Mouse (Mus musculus) heart, embryonic 14.5 days (tissue): ENCODE data around the gene 1700067P10Rik. TPM values are rescaled to one million over a fixed set of nuclear protein-coding genes. Genes with fewer than 3 reads are reported as not detected.
A peak's percentile ranks its signal among the peaks of the same experiment; 100 is the strongest.

ENCODE experiments used
- ATAC-seq: fragments of 200-750 bp; cut with Nextera tagmentation; 2 replicates; pipeline ENCODE4 v1.8.0; 2017; ENCODE audit warnings: low read depth, moderate TSS enrichment; ENCODE audit not compliant: insufficient number of reproducible peaks, insufficient read depth, low FRiP score
- H3K27ac ChIP-seq, 2 experiments: fragments of 200-500 bp in 1 of 2; fragments of 300-500 bp in 1 of 2; sonication (generic) in 1 of 2; replicated peaks in 1 of 2; 2 replicates each; pipeline ENCODE4 v1.5.1; 2012 to 2014; ENCODE audit warnings: low read depth in 2 of 2, low read length in 2 of 2, control low read depth in 1 of 2, mild to moderate bottlenecking in 1 of 2, mixed read lengths in 1 of 2; ENCODE audit not compliant: control insufficient read depth in 1 of 2, insufficient read depth in 1 of 2
- H3K27me3 ChIP-seq: fragments of 300-500 bp; sonication (generic); 2 replicates; pipeline ENCODE4 v1.6.1; 2014; ENCODE audit warnings: mild to moderate bottlenecking, low read length, control low read depth; ENCODE audit not compliant: control insufficient read depth, insufficient read depth
- H3K36me3 ChIP-seq: fragments of 300-500 bp; sonication (generic); 2 replicates; pipeline ENCODE4 v1.6.1; 2014; ENCODE audit warnings: mild to moderate bottlenecking, control low read depth, low read length, mixed read lengths; ENCODE audit not compliant: control insufficient read depth, insufficient read depth
- H3K4me1 ChIP-seq, 2 experiments: fragments of 200-500 bp in 1 of 2; fragments of 300-500 bp in 1 of 2; sonication (generic) in 1 of 2; 2 replicates each; pipeline ENCODE4 v1.6.1; 2012 to 2014; ENCODE audit warnings: low read length in 2 of 2, control low read depth in 1 of 2, mixed read lengths in 1 of 2; ENCODE audit not compliant: control insufficient read depth in 2 of 2, insufficient read depth in 2 of 2
- H3K4me2 ChIP-seq: fragments of 300-500 bp; sonication (generic); 2 replicates; pipeline ENCODE4 v1.6.1; 2014; ENCODE audit warnings: mild to moderate bottlenecking, low read length
- H3K4me3 ChIP-seq, 2 experiments: fragments of 200-500 bp in 1 of 2; fragments of 300-500 bp in 1 of 2; sonication (generic) in 1 of 2; 2 replicates each; pipeline ENCODE4 v1.5.1; 2012 to 2014; ENCODE audit warnings: low read length in 2 of 2, mild to moderate bottlenecking in 2 of 2, control low read depth in 1 of 2, low read depth in 1 of 2, moderate library complexity in 1 of 2; ENCODE audit not compliant: control insufficient read depth in 1 of 2, insufficient read depth in 1 of 2
- H3K9ac ChIP-seq: fragments of 300-500 bp; sonication (generic); 2 replicates; pipeline ENCODE4 v1.6.1; 2014; ENCODE audit warnings: mild to moderate bottlenecking, low read length
- H3K9me3 ChIP-seq: fragments of 300-500 bp; sonication (generic); 2 replicates; pipeline ENCODE4 v1.6.1; 2016; ENCODE audit warnings: low read length, control low read depth; ENCODE audit not compliant: control insufficient read depth
- WGBS: fragments of 180-500 bp; shearing (Covaris S2); extraction: QIAGEN DNeasy Blood & Tissue Kit; methylation state at CpG from one replicate; pipeline ENCODE4 v1.1.7; 2014; 5-methylcytosine and 5-hydroxymethylcytosine counted together
- polyA plus RNA-seq: library from polyadenylated mRNA; unstranded; fragments of >200 nt; fragmentation: Nextera tagmentation; extraction: Ambion mirVana; gene quantifications from 2 replicates; pipeline ENCODE4 v1.2.1, GENCODE M21; 2014

1700067P10Rik gene
- polyA plus RNA-seq, 1 experiment from 2014 or later: not detected

DNA sequence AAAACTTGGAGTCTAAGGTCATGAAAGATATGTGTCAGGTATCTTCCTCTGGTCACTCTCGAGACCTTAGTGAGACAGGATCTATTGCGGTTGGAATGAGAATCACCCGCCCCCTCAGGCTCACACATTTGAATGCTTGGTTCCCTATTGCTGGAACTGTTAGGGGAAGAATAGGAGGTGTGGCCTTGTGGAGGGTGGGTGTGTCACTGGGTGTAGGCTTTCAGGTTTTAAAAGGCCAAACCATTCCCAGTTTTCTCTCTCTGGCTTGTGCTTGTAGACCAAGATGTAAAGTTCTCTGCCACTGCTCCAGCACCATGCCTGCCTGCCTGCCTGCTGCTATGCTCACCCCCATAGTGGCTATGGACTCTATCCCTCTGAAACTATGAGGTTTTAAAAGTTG, 8.5 kb upstream of the 1700067P10Rik start:
- Histone ChIP-seq H3K9ac (no peak overlapping the region), H3K4me2 (no peak overlapping the region), H3K27me3 (no peaks in the 10 kb centered on the region), H3K27ac (no peak overlapping the region), H3K36me3 (no peaks in the 10 kb centered on the region), H3K4me3 (no peak overlapping the region), H3K9me3 (no peaks in the 10 kb centered on the region), H3K4me1 (no peaks in the 10 kb centered on the region)
- no peak for ATAC-seq
- WGBS: 39% methylated on average over 3 of the region's 3 CpGs

DNA sequence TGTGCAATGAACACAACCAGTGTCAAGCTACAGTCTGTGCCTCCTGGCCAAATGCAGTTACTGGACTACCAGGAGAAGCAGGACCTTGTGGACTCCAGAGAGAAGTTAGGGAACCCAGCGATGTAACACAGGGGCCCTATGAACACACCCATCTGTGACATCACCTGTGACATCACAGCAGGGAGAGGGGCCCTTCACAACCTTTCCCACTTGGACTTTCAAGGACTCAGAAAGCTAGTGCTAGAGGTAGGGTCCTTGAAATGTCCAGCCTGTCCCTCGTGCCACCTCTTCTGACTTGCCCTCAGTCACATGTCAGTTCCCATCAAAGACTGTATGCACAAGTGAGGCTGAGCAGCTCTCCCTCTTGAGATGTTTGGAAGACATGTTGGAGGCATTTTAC, 327 bp downstream of the 1700067P10Rik start:
- H3K4me2 ChIP-seq: no peak overlapping the region
- ATAC-seq: no peak
- H3K9me3 ChIP-seq: peaks cover 5% of the 10 kb centered on the region; the same call in 1 of the 2 replicates
- H3K9ac ChIP-seq: no peak overlapping the region
- no peak overlapping the region for H3K27ac ChIP-seq
- H3K36me3 ChIP-seq: no peaks in the 10 kb centered on the region
- peaks cover 7% of the 10 kb centered on the region for H3K27me3 ChIP-seq
- WGBS: 65% methylated on average over 2 of the region's 2 CpGs
- H3K4me1 ChIP-seq: no peaks in the 10 kb centered on the region
- no peak overlapping the region for H3K4me3 ChIP-seq

DNA sequence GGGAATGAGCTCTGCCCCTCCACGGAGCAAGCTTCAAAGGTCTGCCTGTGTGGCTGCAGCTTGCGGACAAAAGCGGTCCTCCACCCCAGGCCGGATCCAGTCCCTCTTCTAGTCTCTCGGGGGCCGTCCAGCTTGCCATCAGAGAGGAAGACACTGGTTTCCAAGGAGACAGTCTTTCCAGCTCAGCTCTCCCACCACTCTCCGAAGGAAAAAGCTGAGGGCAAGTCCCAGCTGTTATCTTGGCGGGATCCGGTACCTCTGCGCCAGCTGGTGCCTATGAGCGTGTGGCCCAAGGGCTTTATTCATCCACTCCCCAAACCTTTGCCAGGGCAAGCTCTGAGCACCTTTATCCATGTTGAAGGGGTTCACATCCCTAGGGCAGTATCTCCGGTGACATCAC, 1.2 kb downstream of the 1700067P10Rik start:
- Histone ChIP-seq H3K4me2 (no peak overlapping the region), H3K27ac (no peak overlapping the region), H3K9me3 (peaks cover 5% of the 10 kb centered on the region; the same call in 1 of the 2 replicates), H3K27me3 (peaks cover 16% of the 10 kb centered on the region), H3K36me3 (no peaks in the 10 kb centered on the region), H3K4me3 (no peak overlapping the region), H3K4me1 (0 out of 4 replicates have a peak, but pooled peaks cover 0 to 3% of the 10 kb centered on the region in 2 experiments), H3K9ac (no peak overlapping the region)
- ATAC-seq: no peak
- 71% methylated on average over 12 of the region's 12 CpGs for WGBS

DNA sequence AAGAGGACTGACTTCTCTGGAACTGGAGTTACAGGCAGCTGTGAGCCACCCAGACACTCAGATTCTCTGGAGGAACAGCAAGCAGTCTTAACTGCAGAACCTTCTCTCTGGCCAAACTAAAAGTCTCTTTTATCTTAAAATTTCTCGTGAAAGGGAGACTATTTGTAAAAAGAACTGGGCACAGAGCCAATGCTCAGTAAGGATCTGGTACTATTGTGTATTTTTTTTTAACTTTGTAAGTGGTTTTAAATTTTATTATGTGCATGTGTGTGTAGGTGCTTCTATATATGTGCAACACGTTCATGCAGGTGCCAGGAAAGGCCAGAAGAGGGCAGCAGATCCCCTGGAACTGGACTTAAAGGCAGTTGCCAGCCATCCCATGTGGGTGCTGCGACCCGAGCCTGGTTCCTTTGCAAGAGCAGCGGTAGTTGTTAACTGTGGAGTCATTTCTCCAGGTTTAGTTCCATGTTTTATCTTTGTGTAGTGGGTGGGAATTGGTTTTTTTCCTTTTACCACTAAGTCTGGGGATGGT, 4.2 kb downstream of the 1700067P10Rik start:
- Histone ChIP-seq H3K4me3 (no peak overlapping the region), H3K27me3 (peaks cover 45% of the 10 kb centered on the region), H3K27ac (no peak overlapping the region), H3K36me3 (no peaks in the 10 kb centered on the region), H3K9me3 (peaks cover 5% of the 10 kb centered on the region; the same call in 1 of the 2 replicates), H3K4me2 (no peak overlapping the region), H3K4me1 (peaks cover 20 to 32% of the 10 kb centered on the region in 2 experiments), H3K9ac (no peak overlapping the region)
- WGBS: 65% methylated on average over 5 of the region's 5 CpGs
- no peak for ATAC-seq

DNA sequence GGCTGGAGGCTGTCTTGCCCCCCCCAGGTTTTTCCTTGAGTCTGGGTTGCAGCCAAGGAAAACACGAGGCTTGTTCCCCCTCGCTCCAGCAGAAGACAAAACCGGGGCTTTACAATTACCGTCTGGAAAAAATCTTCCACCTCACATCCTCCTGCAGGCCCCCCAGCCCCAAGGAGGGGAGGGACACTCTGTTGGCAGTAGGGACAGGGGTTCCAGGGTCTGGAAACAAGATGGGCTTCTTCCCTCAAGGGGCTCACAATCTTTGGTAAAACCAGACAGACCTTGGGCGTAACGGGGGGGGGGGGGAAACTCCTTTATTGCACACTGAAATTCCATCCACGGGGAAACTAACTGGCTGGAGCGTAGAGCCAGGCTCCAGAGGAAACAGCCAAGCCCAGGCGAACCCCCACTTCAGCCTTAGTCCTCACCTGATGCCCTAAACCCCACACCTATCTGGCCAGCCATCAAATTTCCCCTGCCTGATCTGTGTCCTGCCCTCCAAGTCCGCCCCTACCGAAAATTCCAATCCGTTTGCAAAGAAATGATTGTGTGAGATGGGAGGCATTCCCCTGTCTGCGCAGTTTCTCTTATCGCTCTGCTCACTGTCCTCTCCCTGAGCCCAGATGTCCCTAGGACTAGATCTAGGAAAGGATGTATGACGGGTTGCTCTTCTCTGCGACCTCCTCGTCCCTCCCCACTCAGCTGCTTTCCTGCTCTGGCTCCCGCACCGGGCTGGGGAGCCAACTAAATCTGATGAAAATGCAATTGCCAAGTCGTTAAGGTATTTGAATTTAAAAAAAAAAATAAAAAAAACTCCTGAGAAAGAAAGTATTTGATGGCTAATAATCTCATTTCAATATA, 5.9 kb downstream of the 1700067P10Rik start:
- Histone ChIP-seq H3K4me3 (peak overlapping the region in 1 of 2 experiments; percentile 41; a peak in 1 of 4 replicates), H3K36me3 (no peaks in the 10 kb centered on the region), H3K4me2 (peak overlapping the region; percentile 80), H3K9ac (no peak overlapping the region), H3K27me3 (peaks cover 60% of the 10 kb centered on the region), H3K27ac (no peak overlapping the region), H3K9me3 (peaks cover 5% of the 10 kb centered on the region; the same call in 1 of the 2 replicates), H3K4me1 (peaks cover 22 to 36% of the 10 kb centered on the region in 2 experiments)
- 8% methylated on average over 20 of the region's 20 CpGs for WGBS
- ATAC-seq: no peak

DNA sequence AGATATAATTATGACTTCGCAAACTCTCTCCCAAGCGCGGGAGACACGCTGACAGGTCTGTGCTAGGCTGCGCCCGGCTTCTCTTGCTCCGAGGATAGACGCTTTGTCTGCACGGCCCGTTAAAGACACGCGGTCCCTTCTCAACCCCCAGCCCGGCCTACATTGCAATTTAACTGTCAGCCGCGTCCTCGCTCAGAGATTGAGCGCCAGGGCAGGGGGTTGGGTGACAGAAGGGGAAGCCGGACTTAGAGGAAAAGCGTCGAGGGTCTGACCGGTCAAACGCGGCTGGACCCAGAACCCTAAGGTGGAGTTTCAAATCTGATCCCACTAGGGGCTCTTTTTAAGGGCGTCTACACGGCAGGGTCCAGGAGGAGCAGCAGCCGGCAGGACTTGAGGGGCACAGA, 6.6 kb downstream of the 1700067P10Rik start:
- peaks cover 64% of the 10 kb centered on the region for H3K27me3 ChIP-seq
- H3K36me3 ChIP-seq: no peaks in the 10 kb centered on the region
- WGBS: under 1% methylated on average over 26 of the region's 26 CpGs
- H3K4me1 ChIP-seq: peaks cover 22 to 36% of the 10 kb centered on the region in 2 experiments
- no peak for ATAC-seq
- peaks cover 5% of the 10 kb centered on the region; the same call in 1 of the 2 replicates for H3K9me3 ChIP-seq
- peak overlapping the region; percentile 80 for H3K4me2 ChIP-seq
- peak overlapping the region; percentile 3 to 41; a peak in 3 of 4 replicates for H3K4me3 ChIP-seq
- no peak overlapping the region for H3K27ac ChIP-seq
- no peak overlapping the region for H3K9ac ChIP-seq

DNA sequence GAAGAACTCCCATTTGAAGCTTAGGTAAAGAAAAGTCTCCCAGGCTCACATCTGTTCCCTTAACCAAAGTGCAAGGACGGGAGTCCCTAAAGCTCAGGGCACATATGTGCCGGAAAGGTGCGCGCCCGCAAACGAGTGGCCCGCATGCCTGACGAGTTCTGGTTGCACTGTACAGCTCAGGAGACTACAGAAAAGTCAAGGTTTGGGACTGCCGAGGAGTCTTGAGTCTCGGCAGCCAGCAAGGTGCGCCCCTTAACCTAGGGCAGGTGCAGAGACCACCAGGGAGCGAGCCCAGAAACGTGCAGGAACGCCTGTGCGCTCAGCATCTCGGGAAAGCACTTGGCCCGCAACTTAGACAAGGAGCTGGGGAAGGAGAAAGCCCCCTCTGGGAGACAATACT, 7.2 kb downstream of the 1700067P10Rik start:
- ATAC-seq: no peak
- Histone ChIP-seq H3K4me2 (peak overlapping the region; percentile 80), H3K27me3 (peaks cover 64% of the 10 kb centered on the region), H3K36me3 (no peaks in the 10 kb centered on the region), H3K9ac (no peak overlapping the region), H3K4me3 (peak overlapping the region in 1 of 2 experiments; percentile 41; a peak in 2 of 4 replicates), H3K4me1 (peaks cover 22 to 36% of the 10 kb centered on the region in 2 experiments), H3K9me3 (peaks cover 5% of the 10 kb centered on the region; the same call in 1 of the 2 replicates), H3K27ac (no peak overlapping the region)
- 5% methylated on average over 17 of the region's 17 CpGs for WGBS
